Mouse (Mus musculus) midbrain, embryonic 16.5 days (tissue): ENCODE data around the gene Gif. TPM values are rescaled to one million over a fixed set of nuclear protein-coding genes. Genes with fewer than 3 reads are reported as not detected.

Experiments used
- ATAC-seq: fragments of 200-750 bp; cut with Nextera tagmentation; 2 replicates; pipeline ENCODE4 v1.8.0; 2017; ENCODE audit warnings: moderate TSS enrichment
- H3K27ac ChIP-seq: fragments of 300-500 bp; sonication (generic); 2 replicates; pipeline ENCODE4 v1.5.1; 2014; ENCODE audit warnings: mild to moderate bottlenecking, low read length, mixed read lengths
- H3K27me3 ChIP-seq: fragments of 300-500 bp; sonication (generic); 2 replicates; pipeline ENCODE4 v1.6.1; 2014; ENCODE audit warnings: low read depth, low read length, mixed read lengths; ENCODE audit not compliant: control insufficient read depth, insufficient read depth
- H3K36me3 ChIP-seq: fragments of 300-500 bp; sonication (generic); 2 replicates; pipeline ENCODE4 v1.6.1; 2014; ENCODE audit warnings: mild to moderate bottlenecking, low read length, moderate library complexity, mixed read lengths; ENCODE audit not compliant: control insufficient read depth, insufficient read depth
- H3K4me1 ChIP-seq: fragments of 300-500 bp; sonication (generic); 2 replicates; pipeline ENCODE4 v1.6.1; 2014; ENCODE audit warnings: mild to moderate bottlenecking, low read length, mixed read lengths; ENCODE audit not compliant: control insufficient read depth, insufficient read depth
- H3K4me2 ChIP-seq: fragments of 300-500 bp; sonication (generic); 2 replicates; pipeline ENCODE4 v1.6.1; 2014; ENCODE audit warnings: mild to moderate bottlenecking, low read length, mixed read lengths
- H3K4me3 ChIP-seq: fragments of 300-500 bp; sonication (generic); 2 replicates; pipeline ENCODE4 v1.5.1; 2014; ENCODE audit warnings: low read depth, mild to moderate bottlenecking, low read length, moderate library complexity, mixed read lengths
- H3K9ac ChIP-seq: fragments of 300-500 bp; sonication (generic); 2 replicates; pipeline ENCODE4 v1.6.1; 2014; ENCODE audit warnings: low read depth, low read length, mixed read lengths
- H3K9me3 ChIP-seq: fragments of 300-500 bp; sonication (generic); replicated peaks from 2 replicates; pipeline ENCODE4 v1.6.1; 2014; ENCODE audit warnings: mild to moderate bottlenecking, low read length, mixed read lengths; ENCODE audit not compliant: control insufficient read depth, poor library complexity, severe bottlenecking
- WGBS: fragments of 180-500 bp; shearing (Covaris S2); extraction: QIAGEN DNeasy Blood & Tissue Kit; methylation state at CpG from one replicate; pipeline ENCODE4 v1.1.7; 2014; 5-methylcytosine and 5-hydroxymethylcytosine counted together
- polyA plus RNA-seq: library from polyadenylated mRNA; unstranded; fragments of >200 nt; fragmentation: Nextera tagmentation; extraction: Ambion mirVana; gene quantifications from 2 replicates; pipeline ENCODE4 v1.2.1, GENCODE M21; 2015

Gene Gif
- not detected in 2 replicates for polyA plus RNA-seq

- Histone ChIP-seq H3K36me3 (no peaks in the 10 kb centered on the region), H3K9me3 (no peaks in the 10 kb centered on the region), H3K27me3 (no peaks in the 10 kb centered on the region), H3K4me3 (no peak within 1 kb of the TSS), H3K4me1 (no peaks in the 10 kb centered on the region), H3K4me2 (no peak within 1 kb of the TSS), H3K9ac (no peak within 1 kb of the TSS), H3K27ac (no peak within 1 kb of the TSS)
- no peak for ATAC-seq
- WGBS = 76% methylated on average over 2 of the region's 2 CpGs
Measured at GRCm38 (mm10) chr19:11747298-11747697, at the start of gene Gif. Gif (plus strand) TSS chr19:11747554.

GRCm38 (mm10) chr19:11698342-11698741, 49.0 kb upstream of the Gif start:
- 98% methylated on average over 6 of the region's 6 CpGs for WGBS

GRCm38 (mm10) chr19:11712451-11712850, 34.9 kb upstream of the Gif start:
- H3K4me2 ChIP-seq = no peak overlapping the region
- ATAC-seq = no peak
- no peaks in the 10 kb centered on the region for H3K36me3 ChIP-seq
- H3K9me3 ChIP-seq = no peaks in the 10 kb centered on the region
- no peak overlapping the region for H3K4me3 ChIP-seq
- H3K27ac ChIP-seq = no peak overlapping the region
- H3K27me3 ChIP-seq = no peaks in the 10 kb centered on the region
- H3K4me1 ChIP-seq = no peaks in the 10 kb centered on the region
- 90% methylated on average over 4 of the region's 4 CpGs for WGBS
- H3K9ac ChIP-seq = no peak overlapping the region

More at GRCm38 (mm10) chr19:11698342-11698741, 49.0 kb upstream of the Gif start:
- H3K4me1 ChIP-seq = no peaks in the 10 kb centered on the region
- ATAC-seq = no peak
- H3K27me3 ChIP-seq = no peaks in the 10 kb centered on the region
- no peaks in the 10 kb centered on the region for H3K9me3 ChIP-seq
- no peak overlapping the region for H3K4me3 ChIP-seq
- H3K9ac ChIP-seq = no peak overlapping the region
- H3K27ac ChIP-seq = no peak overlapping the region
- H3K4me2 ChIP-seq = no peak overlapping the region
- H3K36me3 ChIP-seq = no peaks in the 10 kb centered on the region

- Histone ChIP-seq H3K27me3 (no peaks in the 10 kb centered on the region), H3K36me3 (no peaks in the 10 kb centered on the region), H3K4me3 (no peak overlapping the region), H3K9me3 (no peaks in the 10 kb centered on the region), H3K4me2 (no peak overlapping the region), H3K4me1 (no peaks in the 10 kb centered on the region), H3K9ac (no peak overlapping the region), H3K27ac (no peak overlapping the region)
- no peak for ATAC-seq
- WGBS = 95% methylated on average over 3 of the region's 3 CpGs
Measured at GRCm38 (mm10) chr19:11720071-11720470, 27.3 kb upstream of the Gif start.

- Histone ChIP-seq H3K4me3 (no peak overlapping the region), H3K27ac (no peak overlapping the region), H3K9ac (no peak overlapping the region), H3K4me1 (no peaks in the 10 kb centered on the region), H3K27me3 (no peaks in the 10 kb centered on the region), H3K4me2 (no peak overlapping the region), H3K36me3 (no peaks in the 10 kb centered on the region), H3K9me3 (no peaks in the 10 kb centered on the region)
- ATAC-seq = no peak
- 92% methylated on average over 2 of the region's 2 CpGs for WGBS
Measured at GRCm38 (mm10) chr19:11723870-11724269, 23.5 kb upstream of the Gif start.

GRCm38 (mm10) chr19:11724275-11724674, 23.1 kb upstream of the Gif start:
- WGBS = 84% methylated on average over 6 of the region's 6 CpGs
- no peak overlapping the region for H3K4me2 ChIP-seq
- H3K36me3 ChIP-seq = no peaks in the 10 kb centered on the region
- no peaks in the 10 kb centered on the region for H3K9me3 ChIP-seq
- ATAC-seq = no peak
- H3K27me3 ChIP-seq = no peaks in the 10 kb centered on the region
- no peak overlapping the region for H3K27ac ChIP-seq
- no peak overlapping the region for H3K9ac ChIP-seq
- no peaks in the 10 kb centered on the region for H3K4me1 ChIP-seq
- H3K4me3 ChIP-seq = no peak overlapping the region

GRCm38 (mm10) chr19:11725915-11726314, 21.4 kb upstream of the Gif start:
- Histone ChIP-seq H3K4me3 (no peak overlapping the region), H3K9me3 (no peaks in the 10 kb centered on the region), H3K27ac (no peak overlapping the region), H3K27me3 (no peaks in the 10 kb centered on the region), H3K36me3 (no peaks in the 10 kb centered on the region), H3K4me2 (no peak overlapping the region), H3K4me1 (no peaks in the 10 kb centered on the region), H3K9ac (no peak overlapping the region)
- ATAC-seq = no peak
- WGBS = 88% methylated on average over 2 of the region's 2 CpGs

GRCm38 (mm10) chr19:11727304-11727703, 20.1 kb upstream of the Gif start:
- H3K9ac ChIP-seq = no peak overlapping the region
- 96% methylated on average over 5 of the region's 5 CpGs for WGBS
- H3K27ac ChIP-seq = no peak overlapping the region
- no peak overlapping the region for H3K4me2 ChIP-seq
- no peak overlapping the region for H3K4me3 ChIP-seq
- H3K4me1 ChIP-seq = no peaks in the 10 kb centered on the region
- ATAC-seq = no peak
- H3K36me3 ChIP-seq = no peaks in the 10 kb centered on the region
- H3K27me3 ChIP-seq = no peaks in the 10 kb centered on the region
- no peaks in the 10 kb centered on the region for H3K9me3 ChIP-seq

GRCm38 (mm10) chr19:11730278-11730677, 17.1 kb upstream of the Gif start:
- Histone ChIP-seq H3K4me1 (no peaks in the 10 kb centered on the region), H3K4me3 (no peak overlapping the region), H3K9ac (no peak overlapping the region), H3K27ac (no peak overlapping the region), H3K27me3 (no peaks in the 10 kb centered on the region), H3K36me3 (no peaks in the 10 kb centered on the region), H3K4me2 (no peak overlapping the region), H3K9me3 (no peaks in the 10 kb centered on the region)
- 83% methylated on average over 1 of the region's 1 CpGs for WGBS
- no peak for ATAC-seq

GRCm38 (mm10) chr19:11736455-11736854, 10.9 kb upstream of the Gif start:
- Histone ChIP-seq H3K9me3 (no peaks in the 10 kb centered on the region), H3K36me3 (no peaks in the 10 kb centered on the region), H3K9ac (no peak overlapping the region), H3K4me3 (no peak overlapping the region), H3K27me3 (no peaks in the 10 kb centered on the region), H3K27ac (no peak overlapping the region), H3K4me2 (no peak overlapping the region), H3K4me1 (no peaks in the 10 kb centered on the region)
- no peak for ATAC-seq
- 58% methylated on average over 1 of the region's 1 CpGs for WGBS
